Mouse (Mus musculus): Measurements from ENCODE around the gene Kcnk12. TPM values are rescaled to one million over a fixed set of nuclear protein-coding genes. Genes with fewer than 3 reads are reported as not detected.
A peak's percentile ranks its signal among the peaks of the same experiment; 100 is the strongest.

Gene Kcnk12
- total and polyA plus RNA-seq, 3 experiments = 0.28 to 0.72 (median 0.66) TPM

DNA sequence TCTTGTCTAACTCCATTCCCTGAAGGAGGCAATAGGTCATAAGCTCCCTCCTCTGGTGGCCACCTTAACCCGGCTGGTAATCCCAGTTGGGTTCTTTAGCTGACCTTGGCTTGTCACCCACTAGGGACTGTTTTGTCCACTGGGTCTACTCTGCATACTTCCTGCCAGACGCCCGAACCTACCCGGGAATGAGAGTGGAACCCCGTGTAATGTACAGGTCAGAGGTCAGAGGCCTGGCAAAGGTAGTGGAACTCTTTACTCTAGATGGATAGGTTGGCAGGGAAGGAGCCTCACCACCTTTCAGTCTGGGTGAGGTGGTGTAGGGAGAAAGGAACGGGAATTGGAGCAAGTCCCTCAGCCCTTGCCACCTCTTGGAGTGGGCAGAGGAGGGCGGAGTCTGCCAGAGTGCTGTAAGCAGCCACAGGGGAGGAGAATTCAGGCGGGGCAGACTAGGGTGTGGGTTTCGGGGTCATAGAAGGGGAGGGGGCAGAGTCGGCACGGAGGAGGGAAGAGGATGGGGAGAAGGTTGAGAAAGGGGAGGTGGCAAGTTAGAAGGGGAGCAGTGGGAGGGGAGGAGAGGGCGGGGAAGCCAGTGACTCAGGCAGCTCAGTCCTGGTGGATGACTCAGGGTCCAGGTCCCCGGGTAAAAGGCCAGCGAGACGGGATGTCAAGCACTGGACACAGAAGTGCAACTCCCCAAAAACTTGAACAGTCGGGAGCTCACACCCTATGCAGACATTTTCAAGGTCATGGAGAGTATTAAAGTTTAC lies 98.6 kb downstream of the Kcnk12 start:
- peak; percentile 47 for DNase-seq

- no peak for DNase-seq
Measured at GRCm38 (mm10) chr17:87696814-87697213, 101.0 kb downstream of the Kcnk12 start.

DNA sequence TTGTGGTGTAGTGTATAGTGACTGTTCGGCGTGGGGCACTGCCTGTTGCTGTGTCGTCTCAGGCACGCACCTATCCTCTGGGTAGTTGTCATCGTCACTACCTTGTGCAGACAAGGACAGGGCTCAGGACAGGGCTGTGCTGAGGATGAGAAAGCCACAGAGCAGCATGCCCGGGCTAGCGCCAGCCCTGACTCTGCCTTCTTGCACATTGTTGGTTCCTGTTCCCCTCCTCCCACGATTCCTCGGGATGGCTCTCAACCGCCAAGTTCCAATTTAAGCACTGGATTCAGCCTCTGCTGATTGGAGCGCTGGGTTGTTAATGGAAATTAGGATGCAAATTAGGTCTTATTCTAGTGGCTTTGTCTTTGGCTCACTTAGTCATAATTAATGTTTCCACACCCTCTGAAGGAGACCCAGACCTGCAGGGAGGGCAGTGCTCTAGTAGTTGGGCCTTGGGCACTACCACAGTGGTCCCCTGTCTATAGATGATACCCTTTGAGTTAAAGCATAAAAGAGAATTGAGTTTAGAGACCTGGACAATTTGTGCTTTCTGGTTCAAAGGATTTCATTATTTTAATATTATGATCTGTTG lies 101.8 kb downstream of the Kcnk12 start:
- DNase-seq = no peak

Other genes with a start within 250 kb of the Kcnk12 start
- under 1 TPM; 0.35 to 0.38 TPM for gene Epcam, start 162.0 kb downstream of the Kcnk12 start, total RNA-seq (2021)
- 0.22 TPM in 1 of 2 replicates, not detected in the other for gene Epcam, start 162.0 kb downstream of the Kcnk12 start, polyA plus RNA-seq (2012; rRNA removed)
- 10 to 100 TPM; 16.8 to 21.6 TPM for gene Msh2, start 125.7 kb downstream of the Kcnk12 start, total RNA-seq (2021)
- gene Msh2, start 125.7 kb downstream of the Kcnk12 start, polyA plus RNA-seq (2012; rRNA removed) = 2.3 and 6.1 TPM in 2 replicates
- gene Rpl36-ps4, start 123.0 kb upstream of the Kcnk12 start, total RNA-seq (2021) = not detected
- not detected in 2 replicates for gene Rpl36-ps4, start 123.0 kb upstream of the Kcnk12 start, polyA plus RNA-seq (2012; rRNA removed)
- 10 to 100 TPM; 13.1 to 13.6 TPM for gene Msh6, start 177.1 kb upstream of the Kcnk12 start, total RNA-seq (2021)
- 1.8 and 2.0 TPM in 2 replicates for gene Msh6, start 177.1 kb upstream of the Kcnk12 start, polyA plus RNA-seq (2012; rRNA removed)

Measured in adrenal gland, adult 2 months (tissue).